Mouse (Mus musculus) CH12.LX (cell line): ENCODE measurements around the gene Gm20388. TPM values are rescaled to one million over a fixed set of nuclear protein-coding genes. Genes with fewer than 3 reads are reported as not detected.

Source experiments
- DNase-seq: peaks from one replicate; pipeline ENCODE4 v3.0.0-alpha.2; 2013; ENCODE audit errors: extremely low read depth
- H3K27ac ChIP-seq: 2 replicates; pipeline ENCODE4 v1.5.1; 2012; ENCODE audit warnings: low read depth, mild to moderate bottlenecking, control low read depth, moderate library complexity; ENCODE audit not compliant: insufficient read depth
- H3K27me3 ChIP-seq: replicated peaks from 2 replicates; pipeline ENCODE3; 2012; ENCODE audit warnings: inconsistent platforms
- H3K36me3 ChIP-seq, 2 experiments: replicated peaks in 1 of 2; 2 replicates each; pipeline versions ENCODE3 to v1.6.1; 2012; ENCODE audit warnings: inconsistent platforms in 1 of 2, low read length in 1 of 2, mild to moderate bottlenecking in 1 of 2, mixed read lengths in 1 of 2, moderate library complexity in 1 of 2; ENCODE audit not compliant: control insufficient read depth in 1 of 2, insufficient read depth in 1 of 2
- H3K4me1 ChIP-seq, 2 experiments: 2 replicates each; pipeline ENCODE4 v1.6.1; 2012; ENCODE audit warnings: inconsistent platforms in 1 of 2, moderate library complexity in 1 of 2; ENCODE audit not compliant: insufficient read depth in 2 of 2, control insufficient read depth in 1 of 2
- H3K4me2 ChIP-seq: 2 replicates; pipeline ENCODE4 v1.6.1; 2012; ENCODE audit warnings: low read depth, mild to moderate bottlenecking, control low read depth; ENCODE audit not compliant: poor library complexity, insufficient read depth, severe bottlenecking
- H3K4me3 ChIP-seq, 3 experiments: fragments of 150-350 bp in 1 of 3; sonication (generic) in 1 of 3; replicated peaks in 1 of 3; 2 replicates each; pipeline versions ENCODE3 to v1.5.1; 2011 to 2012; ENCODE audit warnings: low read depth in 2 of 3, low read length in 2 of 3, mild to moderate bottlenecking in 2 of 3, moderate library complexity in 2 of 3, control low read depth in 1 of 3, improper control_type of control experiment in 1 of 3, inconsistent platforms in 1 of 3, mixed read lengths in 1 of 3; ENCODE audit not compliant: poor library complexity in 1 of 3
- H3K79me2 ChIP-seq: replicated peaks from 2 replicates; pipeline ENCODE4 v1.6.1; 2012; ENCODE audit warnings: mild to moderate bottlenecking, moderate library complexity; ENCODE audit not compliant: control insufficient read depth, poor library complexity, insufficient read depth, severe bottlenecking; ENCODE audit errors: extremely low read depth
- H3K9ac ChIP-seq: 2 replicates; pipeline ENCODE4 v1.6.1; 2012; ENCODE audit warnings: low read depth, mild to moderate bottlenecking, control low read depth, moderate library complexity; ENCODE audit not compliant: insufficient read depth
- H3K9me3 ChIP-seq: replicated peaks from 2 replicates; pipeline ENCODE3; 2012; ENCODE audit warnings: low read length, inconsistent platforms, mixed read lengths
- CTCF ChIP-seq, 2 experiments: IDR thresholded peaks in 1 of 2; conservative IDR thresholded peaks in 1 of 2; 2 replicates each; pipeline ENCODE4 v1.5.1; 2011 to 2012; ENCODE audit warnings: low read depth in 2 of 2, low read length in 2 of 2, improper control_type of control experiment in 1 of 2, inconsistent platforms in 1 of 2, mild to moderate bottlenecking in 1 of 2, moderate library complexity in 1 of 2
- E2F4 ChIP-seq: IDR thresholded peaks from 2 replicates; pipeline ENCODE4 v1.6.1; 2011; ENCODE audit warnings: low read depth, low read length, improper control_type of control experiment; ENCODE audit not compliant: insufficient replicate concordance
- EP300 ChIP-seq: IDR thresholded peaks from 2 replicates; pipeline ENCODE4 v1.6.1; 2011; ENCODE audit warnings: low read length, improper control_type of control experiment
- HCFC1 ChIP-seq: IDR thresholded peaks from 2 replicates; pipeline ENCODE4 v1.6.1; 2012; ENCODE audit warnings: low read depth, mild to moderate bottlenecking, inconsistent platforms, low read length, improper control_type of control experiment
- MAZ ChIP-seq: IDR thresholded peaks from 2 replicates; pipeline ENCODE4 v1.6.1; 2012; ENCODE audit warnings: low read depth, mild to moderate bottlenecking, inconsistent platforms, low read length, improper control_type of control experiment, moderate library complexity
- MXI1 ChIP-seq: IDR thresholded peaks from 2 replicates; pipeline ENCODE4 v1.6.1; 2011; ENCODE audit warnings: mild to moderate bottlenecking, low read depth, low read length, improper control_type of control experiment
- NELFE ChIP-seq: IDR thresholded peaks from 2 replicates; pipeline ENCODE4 v1.6.1; 2011; ENCODE audit warnings: low read depth, low read length, improper control_type of control experiment
- PAX5 ChIP-seq: IDR thresholded peaks from 2 replicates; pipeline ENCODE4 v1.6.1; 2012; ENCODE audit warnings: low read length, inconsistent platforms, mixed read lengths
- POLR2A ChIP-seq: IDR thresholded peaks from 2 replicates; pipeline ENCODE4 v1.6.1; 2011; ENCODE audit warnings: low read depth, mild to moderate bottlenecking, improper control_type of control experiment, low read length
- RCOR1 ChIP-seq: conservative IDR thresholded peaks from 2 replicates; pipeline ENCODE4 v1.6.1; 2012; ENCODE audit warnings: low read depth, mild to moderate bottlenecking, inconsistent platforms, low read length, improper control_type of control experiment
- SIN3A ChIP-seq: IDR thresholded peaks from 2 replicates; pipeline ENCODE4 v1.6.1; 2012; ENCODE audit warnings: low read length, improper control_type of control experiment, inconsistent platforms
- TBP ChIP-seq: conservative IDR thresholded peaks from 2 replicates; pipeline ENCODE4 v1.6.1; 2011; ENCODE audit warnings: low read depth, low read length, improper control_type of control experiment
- TCF12 ChIP-seq: IDR thresholded peaks from 2 replicates; pipeline ENCODE4 v1.6.1; 2014; ENCODE audit warnings: low read depth, mild to moderate bottlenecking, inconsistent platforms, low read length, improper control_type of control experiment
- UBTF ChIP-seq: IDR thresholded peaks from 2 replicates; pipeline ENCODE4 v1.6.1; 2012; ENCODE audit warnings: low read depth, mild to moderate bottlenecking, inconsistent platforms, low read length, improper control_type of control experiment, moderate library complexity
- USF2 ChIP-seq: conservative IDR thresholded peaks from 2 replicates; pipeline ENCODE4 v1.6.1; 2011; ENCODE audit warnings: low read depth, low read length, improper control_type of control experiment
- ZMIZ1 ChIP-seq: IDR thresholded peaks from 2 replicates; pipeline ENCODE4 v1.6.1; 2012; ENCODE audit warnings: low read depth, mild to moderate bottlenecking, inconsistent platforms, low read length, improper control_type of control experiment
- ZNF384 ChIP-seq: IDR thresholded peaks from 2 replicates; pipeline ENCODE4 v1.6.1; 2012; ENCODE audit warnings: low read depth, low read length, improper control_type of control experiment, inconsistent platforms
- dilution Hi-C: fragments of 300-500 bp; cut with MboI; formaldehyde crosslinking; loops from 2 replicates; pipeline ENCODE4 v1.14.3; 2020; ENCODE audit warnings: low sequenced_read_pairs; ENCODE audit not compliant: extremely low pct_unique_long_range_greater_than_20kb, extremely low pct_ligation_motif_present
- in situ Hi-C: fragments of 300-500 bp; cut with MboI; formaldehyde crosslinking; loops from 3 replicates; pipeline ENCODE4 v1.14.3; 2019; ENCODE audit warnings: low sequenced_read_pairs, low pct_ligation_motif_present, low pct_unique_long_range_greater_than_20kb, mixed read lengths
- polyA plus RNA-seq: library from polyadenylated mRNA; unstranded; fragments of >175 nt; gene quantifications from 2 replicates; pipeline ENCODE4 v1.2.1, GENCODE M21; 2012; ENCODE audit warnings: low read depth; ENCODE audit not compliant: insufficient read length
- total RNA-seq, 2 experiments: library from RNA; depleted of rRNA; stranded (reverse); fragments of 300-350 nt in 1 of 2; fragments of >200 nt in 1 of 2; gene quantifications; 2 replicates each; pipeline ENCODE4 v1.2.3; 2012 to 2014

Gene Gm20388
- total and polyA plus RNA-seq, 3 experiments: 14.8 to 26.3 (median 22.2) TPM

DNA sequence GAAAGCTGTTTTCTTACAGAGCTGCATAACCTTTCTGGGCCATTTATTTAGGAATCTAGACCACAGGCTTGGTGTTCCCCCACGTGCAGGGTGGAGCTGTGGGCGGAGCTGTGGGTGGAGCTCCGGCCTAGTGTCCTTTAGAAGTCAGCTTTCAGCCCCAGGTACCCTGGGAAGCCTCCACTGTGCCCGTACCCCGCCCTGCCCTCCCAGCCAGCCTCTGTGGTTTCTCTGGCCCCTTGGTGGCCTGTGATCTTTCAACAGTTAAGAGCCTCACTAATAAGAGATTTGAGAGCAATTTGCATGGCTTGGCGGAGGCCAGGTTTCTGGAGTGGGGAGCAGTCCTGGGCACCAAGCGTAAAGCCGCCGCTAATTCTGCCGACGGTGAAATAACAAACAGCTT lies 979.4 kb downstream of the Gm20388 start:
- DNase-seq: no peak
- no peaks in the 10 kb centered on the region for H3K9me3 ChIP-seq

GRCm38 (mm10) chr8:120895009-120895408 lies 984.4 kb downstream of the Gm20388 start:
- H3K27ac ChIP-seq: no peak overlapping the region
- H3K4me3 ChIP-seq: no peak overlapping the region
- H3K4me2 ChIP-seq: no peak overlapping the region
- H3K27me3 ChIP-seq: peaks cover 78% of the 10 kb centered on the region
- H3K4me1 ChIP-seq: no peaks in the 10 kb centered on the region
- no peaks in the 10 kb centered on the region for H3K79me2 ChIP-seq
- in situ Hi-C loops: no loop called here
- H3K9me3 ChIP-seq: peaks cover 19% of the 10 kb centered on the region
- no peaks in the 10 kb centered on the region for H3K36me3 ChIP-seq
- dilution Hi-C loops: no loop called here
- DNase-seq: no peak
- H3K9ac ChIP-seq: no peak overlapping the region
- no peak for TF ChIP-seq PAX5
- TF ChIP-seq ZMIZ1: no peak
- no peak for TF ChIP-seq HCFC1
- TF ChIP-seq USF2: no peak
- no peak for TF ChIP-seq SIN3A
- no peak for TF ChIP-seq MXI1
- TF ChIP-seq, all 38 proteins: peak for 0

More for the DNA sequence above, 979.4 kb downstream of the Gm20388 start:
- no peak overlapping the region for H3K27ac ChIP-seq
- peaks cover 92% of the 10 kb centered on the region for H3K27me3 ChIP-seq
- H3K4me1 ChIP-seq: no peaks in the 10 kb centered on the region
- no peak overlapping the region for H3K4me2 ChIP-seq
- in situ Hi-C loops (no loop called here), dilution Hi-C loops (no loop called here)
- no peaks in the 10 kb centered on the region for H3K36me3 ChIP-seq
- H3K9ac ChIP-seq: no peak overlapping the region
- TF ChIP-seq EP300 (no peak), E2F4 (no peak), RCOR1 (no peak), SIN3A (no peak), TCF12 (no peak), ZNF384 (no peak), TBP (no peak), NELFE (no peak), ZMIZ1 (no peak), MAZ (no peak), POLR2A (no peak), UBTF (no peak), CTCF (conservative IDR thresholded peaks at IDR 0.05 in 1 of 2, IDR thresholded peaks at IDR 0.05 in 1 of 2; ENCODE audit: low read depth in 2 of 2, low read length in 2 of 2) (no peak)
- TF ChIP-seq, all 38 proteins: peak for 0
- H3K79me2 ChIP-seq: no peaks in the 10 kb centered on the region
- no peak overlapping the region for H3K4me3 ChIP-seq
